Mouse (Mus musculus) kidney, embryonic 16.5 days (tissue): Measurements from ENCODE around the gene Pgm2. TPM values are rescaled to one million over a fixed set of nuclear protein-coding genes. Genes with fewer than 3 reads are reported as not detected.

Source experiments
- ATAC-seq: fragments of 200-750 bp; cut with Nextera tagmentation; 2 replicates; pipeline ENCODE4 v1.8.0; 2017; ENCODE audit warnings: moderate TSS enrichment; ENCODE audit not compliant: low FRiP score, low TSS enrichment
- H3K27ac ChIP-seq: fragments of 300-500 bp; sonication (generic); 2 replicates; pipeline ENCODE4 v1.5.1; 2014; ENCODE audit warnings: low read length
- H3K27me3 ChIP-seq: fragments of 300-500 bp; sonication (generic); 2 replicates; pipeline ENCODE4 v1.6.1; 2014; ENCODE audit warnings: low read length, control low read depth, mixed read lengths; ENCODE audit not compliant: insufficient read depth
- H3K36me3 ChIP-seq: fragments of 300-500 bp; sonication (generic); 2 replicates; pipeline ENCODE4 v1.6.1; 2014; ENCODE audit warnings: low read length, control low read depth, mixed read lengths; ENCODE audit not compliant: insufficient read depth
- H3K4me1 ChIP-seq: fragments of 300-500 bp; sonication (generic); 2 replicates; pipeline ENCODE4 v1.6.1; 2014; ENCODE audit warnings: low read length, control low read depth, mixed read lengths; ENCODE audit not compliant: insufficient read depth
- H3K4me2 ChIP-seq: fragments of 300-500 bp; sonication (generic); replicated peaks from 2 replicates; pipeline ENCODE4 v1.6.1; 2014; ENCODE audit warnings: low read depth, low read length
- H3K4me3 ChIP-seq: fragments of 300-500 bp; sonication (generic); 2 replicates; pipeline ENCODE4 v1.5.1; 2014; ENCODE audit warnings: mild to moderate bottlenecking, low read length
- H3K9ac ChIP-seq: fragments of 300-500 bp; sonication (generic); replicated peaks from 2 replicates; pipeline ENCODE4 v1.6.1; 2014; ENCODE audit warnings: low read length
- H3K9me3 ChIP-seq: fragments of 300-500 bp; sonication (generic); 2 replicates; pipeline ENCODE4 v1.6.1; 2016; ENCODE audit warnings: low read length, control low read depth
- WGBS: fragments of 180-500 bp; shearing (Covaris S2); extraction: QIAGEN DNeasy Blood & Tissue Kit; methylation state at CpG from one replicate; pipeline ENCODE4 v1.1.7; 2014; 5-methylcytosine and 5-hydroxymethylcytosine counted together
- polyA plus RNA-seq: library from polyadenylated mRNA; unstranded; fragments of >200 nt; fragmentation: Nextera tagmentation; extraction: Ambion mirVana; gene quantifications from 2 replicates; pipeline ENCODE4 v1.2.1, GENCODE M21; 2015

Pgm2 gene
- polyA plus RNA-seq, 1 experiment from 2014 or later = 42.9 TPM

DNA sequence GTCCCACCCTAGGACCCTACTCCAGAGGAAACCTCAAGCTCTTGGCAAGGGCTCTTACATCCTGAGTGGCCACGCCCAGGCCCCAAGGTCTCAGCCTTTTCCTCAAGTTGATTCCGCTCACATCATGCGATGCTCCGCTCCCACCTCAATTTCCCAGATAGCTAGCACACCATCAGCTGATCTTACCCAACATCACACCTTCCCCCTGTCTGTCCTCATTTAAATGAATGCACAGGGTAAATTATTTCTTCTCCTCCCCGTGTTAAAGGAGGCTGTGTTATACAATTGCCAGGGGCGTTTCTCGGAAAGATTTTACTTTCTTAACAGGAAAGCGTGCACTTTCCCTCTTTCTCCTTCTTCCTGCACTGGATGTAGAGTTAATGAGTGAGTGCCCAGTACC is 31.9 kb upstream of the Pgm2 start:
- Histone ChIP-seq H3K9ac (no peak overlapping the region), H3K27me3 (no peaks in the 10 kb centered on the region), H3K36me3 (no peaks in the 10 kb centered on the region), H3K4me3 (no peak overlapping the region), H3K4me1 (peaks cover 6% of the 10 kb centered on the region), H3K9me3 (peaks cover 3% of the 10 kb centered on the region; the same call in 1 of the 2 replicates), H3K4me2 (no peak overlapping the region), H3K27ac (no peak overlapping the region)
- no peak for ATAC-seq
- 94% methylated on average over 8 of the region's 8 CpGs for WGBS

DNA sequence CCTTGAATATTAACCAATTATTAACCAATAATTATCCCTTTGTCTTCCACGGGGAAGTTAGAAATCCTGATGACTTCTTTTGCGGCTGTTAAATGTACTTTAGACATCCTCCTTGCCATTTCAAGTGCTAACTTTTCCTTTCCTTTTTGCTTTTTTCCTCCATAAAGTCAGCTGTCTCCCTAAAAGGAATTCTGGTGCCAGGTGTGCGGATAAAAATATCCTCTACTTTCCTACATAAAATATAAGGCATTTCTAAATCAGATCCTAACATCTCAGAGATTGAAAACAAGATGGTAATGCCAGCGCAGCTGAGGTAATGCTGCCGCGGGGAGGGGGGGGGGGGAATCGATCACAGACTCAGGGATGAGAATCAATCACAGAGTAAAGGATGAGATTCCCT is 31.1 kb upstream of the Pgm2 start:
- H3K4me1 ChIP-seq = peaks cover 6% of the 10 kb centered on the region
- no peaks in the 10 kb centered on the region for H3K36me3 ChIP-seq
- H3K4me2 ChIP-seq = no peak overlapping the region
- no peak overlapping the region for H3K27ac ChIP-seq
- H3K27me3 ChIP-seq = no peaks in the 10 kb centered on the region
- H3K9ac ChIP-seq = no peak overlapping the region
- 81% methylated on average over 7 of the region's 7 CpGs for WGBS
- no peak for ATAC-seq
- H3K9me3 ChIP-seq = peaks cover 3% of the 10 kb centered on the region; the same call in 1 of the 2 replicates
- no peak overlapping the region for H3K4me3 ChIP-seq

DNA sequence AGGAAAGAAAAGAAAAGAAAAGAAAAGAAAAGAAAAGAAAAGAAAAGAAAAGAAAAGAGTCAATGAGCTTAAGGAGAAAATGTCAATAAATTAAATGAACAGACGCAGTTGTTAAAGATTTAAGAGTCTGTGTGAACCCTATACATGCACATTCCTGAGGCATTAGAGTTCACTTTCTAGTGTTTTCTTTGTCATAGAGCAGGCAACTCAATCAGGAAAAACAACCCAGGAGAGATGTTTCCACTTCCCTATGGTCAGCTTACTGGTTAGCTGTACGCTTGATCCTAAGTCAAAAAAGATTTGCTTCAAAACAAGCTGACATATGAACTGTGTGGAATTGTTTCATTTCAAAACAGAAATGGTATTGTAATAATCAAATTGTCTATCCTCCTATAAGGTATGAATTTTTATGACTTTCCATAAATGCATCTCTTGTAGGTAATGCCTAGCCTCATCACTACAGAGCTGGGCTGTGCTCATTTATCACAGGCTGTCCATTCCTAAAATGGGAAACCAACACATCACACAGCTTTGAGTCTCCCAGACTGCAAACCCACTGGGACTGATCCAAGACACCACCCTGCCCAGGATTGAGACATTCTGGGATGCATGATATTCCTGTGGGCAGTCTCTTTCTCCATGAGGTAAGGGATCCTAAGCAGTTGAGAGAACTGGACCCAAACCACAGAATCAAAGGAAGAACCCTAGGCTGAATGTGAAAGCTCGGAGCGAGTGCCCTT is 29.7 kb upstream of the Pgm2 start:
- Histone ChIP-seq H3K9me3 (peaks cover 3% of the 10 kb centered on the region; the same call in 1 of the 2 replicates), H3K27me3 (no peaks in the 10 kb centered on the region), H3K27ac (peak overlapping the region; percentile 38), H3K36me3 (no peaks in the 10 kb centered on the region), H3K4me2 (peak overlapping the region; percentile 6), H3K4me1 (peaks cover 6% of the 10 kb centered on the region), H3K4me3 (no peak overlapping the region), H3K9ac (no peak overlapping the region)
- ATAC-seq = 0 out of 2 replicates have a peak, but pooled peaks have one; percentile 60
- 28% methylated on average over 4 of the region's 4 CpGs for WGBS

- peak overlapping the region; percentile 38 for H3K27ac ChIP-seq
- peaks cover 3% of the 10 kb centered on the region; the same call in 1 of the 2 replicates for H3K9me3 ChIP-seq
- H3K4me2 ChIP-seq = peak overlapping the region; percentile 6
- peaks cover 6% of the 10 kb centered on the region for H3K4me1 ChIP-seq
- H3K36me3 ChIP-seq = no peaks in the 10 kb centered on the region
- H3K27me3 ChIP-seq = no peaks in the 10 kb centered on the region
- 48% methylated on average over 11 of the region's 11 CpGs for WGBS
- ATAC-seq = peak; percentile 73; the same call in 1 of the 2 replicates
- H3K9ac ChIP-seq = no peak overlapping the region
- H3K4me3 ChIP-seq = no peak overlapping the region
These were observed 29.0 kb upstream of the Pgm2 start for GRCm38 (mm10) chr5:64063622-64064355.

DNA sequence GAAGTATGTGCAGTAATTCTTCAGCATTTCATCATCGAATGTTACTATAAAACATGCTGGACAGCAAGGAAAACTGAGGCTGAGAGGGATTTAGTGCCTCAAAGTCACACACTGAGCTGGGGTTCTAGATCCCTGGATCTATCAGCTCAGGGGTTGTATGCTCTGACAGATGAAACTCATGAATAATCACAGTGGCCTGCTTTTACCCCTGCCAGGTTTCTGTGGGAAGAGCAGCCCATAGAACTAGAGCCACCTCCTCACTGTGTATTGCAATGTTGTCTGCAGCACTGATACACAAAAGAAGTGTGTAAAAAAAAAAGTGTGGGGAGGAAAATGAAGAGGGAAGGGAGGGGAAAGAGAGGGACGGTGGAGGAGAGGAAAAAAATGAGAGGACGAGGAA is 28.3 kb upstream of the Pgm2 start:
- no peak overlapping the region for H3K27ac ChIP-seq
- H3K4me3 ChIP-seq = no peak overlapping the region
- 79% methylated on average over 3 of the region's 3 CpGs for WGBS
- no peaks in the 10 kb centered on the region for H3K36me3 ChIP-seq
- H3K9ac ChIP-seq = no peak overlapping the region
- H3K27me3 ChIP-seq = no peaks in the 10 kb centered on the region
- H3K9me3 ChIP-seq = peaks cover 3% of the 10 kb centered on the region; the same call in 1 of the 2 replicates
- no peak overlapping the region for H3K4me2 ChIP-seq
- ATAC-seq = no peak
- H3K4me1 ChIP-seq = peaks cover 6% of the 10 kb centered on the region

DNA sequence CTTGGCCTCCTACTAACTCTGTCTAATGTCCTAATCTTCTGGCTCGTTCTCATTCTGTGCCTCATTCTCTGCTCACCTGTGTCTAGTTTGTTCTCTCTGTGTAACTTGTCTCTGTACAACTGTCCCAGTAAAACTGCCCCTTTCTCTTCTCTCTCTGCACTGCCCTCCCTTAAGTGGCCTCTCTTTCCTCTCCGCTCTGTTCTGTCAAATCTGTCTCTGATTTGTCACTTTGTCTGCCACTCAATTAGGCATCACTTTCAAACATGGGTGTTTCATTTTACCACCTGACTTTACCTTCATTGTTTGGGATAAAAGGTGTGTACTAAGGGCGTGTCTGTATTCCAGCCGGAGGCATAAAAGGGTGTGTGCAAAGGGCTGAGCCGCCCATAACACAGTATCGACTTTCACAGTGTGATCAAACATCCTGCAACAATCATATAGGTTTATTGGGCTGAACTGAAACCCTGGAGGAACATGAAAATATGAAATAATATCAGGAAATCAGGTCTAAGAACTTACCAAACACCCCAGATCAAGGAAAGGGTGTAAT is 27.2 kb upstream of the Pgm2 start:
- Histone ChIP-seq H3K9ac (no peak overlapping the region), H3K27me3 (no peaks in the 10 kb centered on the region), H3K27ac (no peak overlapping the region), H3K9me3 (no peaks in the 10 kb centered on the region), H3K4me1 (peaks cover 6% of the 10 kb centered on the region), H3K4me3 (no peak overlapping the region), H3K36me3 (no peaks in the 10 kb centered on the region), H3K4me2 (no peak overlapping the region)
- ATAC-seq = no peak
- 78% methylated on average over 6 of the region's 6 CpGs for WGBS

- WGBS = 78% methylated on average over 2 of the region's 2 CpGs
These were observed 26.6 kb upstream of the Pgm2 start for GRCm38 (mm10) chr5:64066159-64066558.

GRCm38 (mm10) chr5:64067576-64067975 is 25.2 kb upstream of the Pgm2 start:
- peaks cover 6% of the 10 kb centered on the region for H3K4me1 ChIP-seq
- no peak overlapping the region for H3K9ac ChIP-seq
- H3K36me3 ChIP-seq = no peaks in the 10 kb centered on the region
- no peak overlapping the region for H3K4me2 ChIP-seq
- H3K27ac ChIP-seq = no peak overlapping the region
- H3K9me3 ChIP-seq = no peaks in the 10 kb centered on the region
- H3K27me3 ChIP-seq = no peaks in the 10 kb centered on the region
- WGBS = 84% methylated on average over 2 of the region's 2 CpGs
- H3K4me3 ChIP-seq = no peak overlapping the region
- no peak for ATAC-seq

More at GRCm38 (mm10) chr5:64066159-64066558, 26.6 kb upstream of the Pgm2 start:
- no peaks in the 10 kb centered on the region for H3K9me3 ChIP-seq
- H3K36me3 ChIP-seq = no peaks in the 10 kb centered on the region
- no peak overlapping the region for H3K4me3 ChIP-seq
- no peaks in the 10 kb centered on the region for H3K27me3 ChIP-seq
- ATAC-seq = no peak
- no peak overlapping the region for H3K4me2 ChIP-seq
- H3K27ac ChIP-seq = no peak overlapping the region
- peaks cover 6% of the 10 kb centered on the region for H3K4me1 ChIP-seq
- no peak overlapping the region for H3K9ac ChIP-seq

DNA sequence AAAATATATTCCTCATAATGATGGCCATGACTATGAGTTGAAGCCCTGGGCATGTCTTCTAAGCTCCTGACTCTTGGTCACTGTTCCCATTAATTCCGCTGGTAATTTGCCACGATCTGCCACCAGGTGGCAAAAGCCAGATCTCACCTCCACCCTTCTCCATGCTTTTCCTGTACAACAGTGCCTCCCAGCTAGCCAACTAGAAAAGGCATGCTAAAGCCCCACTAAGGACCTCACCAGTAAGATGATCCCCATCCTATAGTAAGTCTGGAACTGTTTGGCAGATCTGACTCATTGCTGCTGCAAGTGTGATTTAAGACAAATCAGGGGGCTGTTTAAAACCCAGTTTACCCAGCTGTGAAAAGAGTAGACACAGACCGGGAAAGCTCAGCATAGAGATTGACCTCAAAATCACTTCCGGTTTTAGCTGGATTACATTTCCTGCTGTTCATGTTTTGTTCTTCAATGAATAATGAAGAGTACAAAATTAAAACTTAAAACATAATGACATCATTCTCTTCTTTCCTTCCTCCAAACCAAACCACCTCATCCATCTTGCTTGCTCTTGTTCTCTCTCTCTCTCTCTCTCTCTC is 22.6 kb upstream of the Pgm2 start:
- H3K4me2 ChIP-seq = 0 out of 2 replicates have a peak overlapping the region, but pooled peaks have one; percentile 23
- no peak overlapping the region for H3K27ac ChIP-seq
- peak; percentile 93 for ATAC-seq

More for the DNA sequence above, 22.6 kb upstream of the Pgm2 start:
- no peak overlapping the region for H3K9ac ChIP-seq
- no peaks in the 10 kb centered on the region for H3K27me3 ChIP-seq
- H3K9me3 ChIP-seq = no peaks in the 10 kb centered on the region
- no peak overlapping the region for H3K4me3 ChIP-seq
- WGBS = 5% methylated on average over 4 of the region's 4 CpGs
- H3K36me3 ChIP-seq = no peaks in the 10 kb centered on the region
- no peaks in the 10 kb centered on the region; the same call in 1 of the 2 replicates for H3K4me1 ChIP-seq
